Mouse (Mus musculus): Measurements from ENCODE around the gene Sbno2.

Gene Sbno2

DNA sequence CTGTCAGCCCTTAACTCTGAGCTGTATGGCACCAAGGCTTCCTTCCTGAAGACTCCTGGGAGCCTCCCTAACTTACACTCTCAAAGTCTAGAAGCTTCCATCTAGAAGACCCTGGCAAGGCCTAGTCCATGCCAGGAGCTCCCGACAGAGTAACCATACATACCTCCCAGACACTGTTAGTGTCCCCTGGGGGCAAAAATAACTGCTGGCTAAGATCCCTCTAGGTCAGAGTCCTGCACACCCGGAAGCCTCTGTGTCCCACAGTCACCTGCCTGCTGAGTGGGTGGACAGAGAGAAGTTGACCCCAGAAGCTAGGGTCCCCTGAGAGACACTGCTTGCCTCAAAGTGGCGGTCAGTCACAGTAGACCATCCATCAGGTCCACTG lies 33.9 kb downstream of the Sbno2 start:
- ChIA-PET CTCF (interaction anchor here in 2 of 4 experiments (0.6 to 1.0 kb wide), 2 partner anchors 21 to 112 kb away, joined by 3 to 5 read pairs; partner anchors contain the start of gene Wdr18 (in 1 of the 2)), POLR2A (interaction anchor here in 3 of 4 experiments (0.7 to 2.1 kb wide), 19 partner anchors 13 to 214 kb away, joined by 3 to 27 read pairs (median 5); partner anchors contain the start of gene Sbno2 (in 1 of the 3))

DNA sequence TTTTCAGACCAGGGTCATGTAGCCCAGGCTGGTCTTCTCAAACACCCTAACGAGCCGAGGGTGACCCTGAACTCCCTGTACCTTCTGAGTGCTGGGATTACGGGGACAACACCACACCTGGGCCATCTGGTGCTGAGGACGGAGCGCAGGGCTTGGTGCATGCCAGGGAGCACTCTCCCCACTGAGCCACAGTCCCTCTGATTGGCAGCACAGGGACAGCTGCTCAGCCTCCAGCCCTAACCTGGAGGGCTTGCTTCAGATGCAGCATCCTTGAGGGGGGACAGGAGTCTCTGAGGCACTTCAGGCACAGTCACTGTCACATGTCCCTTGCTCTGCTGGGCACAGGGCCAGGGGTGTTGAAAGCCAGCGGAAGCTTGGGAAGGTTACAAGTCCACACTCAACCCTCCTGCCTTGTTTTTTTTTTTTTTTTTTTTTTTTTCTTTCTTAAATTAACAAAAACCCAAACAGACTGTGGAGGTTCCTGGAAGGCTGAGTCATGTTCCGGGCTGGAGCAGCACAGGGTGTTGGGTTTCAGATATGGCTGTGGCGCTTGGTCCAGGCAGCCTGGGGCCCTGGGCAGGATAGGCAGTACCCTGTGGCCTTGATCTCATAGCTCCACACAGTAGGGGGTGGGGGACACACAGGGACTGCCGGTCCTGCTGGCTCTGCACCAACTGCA lies 34.4 kb downstream of the Sbno2 start:
- CTCF ChIA-PET = interaction anchor here in 2 of 4 experiments (0.6 to 1.0 kb wide), 2 partner anchors 22 to 157 kb away, joined by 3 read pairs; no protein-coding TSS in a partner anchor

DNA sequence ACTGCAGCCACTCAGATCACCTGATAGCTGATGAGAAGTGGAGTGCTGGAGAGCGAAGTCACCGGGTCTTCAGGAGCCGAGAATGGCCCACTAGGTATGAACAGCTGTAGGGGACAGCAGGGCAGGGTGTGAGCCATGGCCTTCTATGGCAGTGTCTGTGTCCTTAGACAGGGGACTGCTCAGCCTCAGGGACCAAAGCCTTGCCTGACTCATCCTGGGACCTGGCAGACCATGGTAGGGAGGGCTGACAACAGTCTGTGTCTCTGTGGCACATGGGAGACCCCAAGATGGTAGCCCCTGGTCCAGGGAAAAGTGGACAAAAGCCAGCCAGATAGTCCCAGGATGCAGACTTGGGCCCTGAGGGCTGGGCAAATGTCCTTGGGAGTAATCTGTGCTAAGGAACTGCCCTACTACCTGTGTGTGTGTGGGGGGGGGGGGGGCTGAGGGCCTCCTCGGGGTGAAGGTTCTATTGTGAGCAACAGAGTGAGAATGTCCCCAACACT lies 35.4 kb downstream of the Sbno2 start:
- ChIA-PET POLR2A (interaction anchor here in 2 of 4 experiments (1.7 kb wide), 2 partner anchors 16 to 17 kb away, joined by 4 to 5 read pairs; no protein-coding TSS in a partner anchor), CTCF (no interaction called here)

More for the DNA sequence above, 34.4 kb downstream of the Sbno2 start:
- POLR2A ChIA-PET = interaction anchor here (0.6 to 2.1 kb wide), 22 partner anchors 13 to 419 kb away, joined by 3 to 27 read pairs (median 4); partner anchors contain the start of genes Sbno2 (in 1 of the 4) and Tmem259 (in 1 of the 4)

DNA sequence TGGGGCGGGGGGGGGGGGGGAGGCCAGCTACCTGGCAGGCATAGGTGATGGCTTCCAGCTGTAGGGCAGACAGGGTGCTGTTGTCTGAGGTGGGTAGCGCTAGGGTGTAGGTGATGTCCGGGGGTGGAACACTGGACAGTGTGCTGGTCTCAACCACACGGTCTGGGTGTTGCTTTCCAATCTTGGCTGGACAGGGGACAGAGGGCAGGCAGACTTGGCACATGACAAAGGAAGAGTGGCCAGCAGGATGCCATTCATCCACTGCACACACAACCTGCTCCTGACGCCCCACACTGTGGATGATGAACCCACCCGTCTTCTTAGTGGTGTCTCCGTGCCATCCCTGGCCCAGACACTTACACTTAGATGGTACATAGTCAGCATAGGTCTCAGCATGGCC lies 36.1 kb downstream of the Sbno2 start:
- CTCF ChIA-PET = interaction anchor here in 1 of 4 experiments (0.7 kb wide), 1 partner anchor 93 kb away, joined by 3 read pairs; no protein-coding TSS in a partner anchor
- POLR2A ChIA-PET = interaction anchor here in 3 of 4 experiments (0.7 to 1.7 kb wide), 5 partner anchors 11 to 856 kb away, joined by 3 to 4 read pairs (median 3); no protein-coding TSS in a partner anchor

DNA sequence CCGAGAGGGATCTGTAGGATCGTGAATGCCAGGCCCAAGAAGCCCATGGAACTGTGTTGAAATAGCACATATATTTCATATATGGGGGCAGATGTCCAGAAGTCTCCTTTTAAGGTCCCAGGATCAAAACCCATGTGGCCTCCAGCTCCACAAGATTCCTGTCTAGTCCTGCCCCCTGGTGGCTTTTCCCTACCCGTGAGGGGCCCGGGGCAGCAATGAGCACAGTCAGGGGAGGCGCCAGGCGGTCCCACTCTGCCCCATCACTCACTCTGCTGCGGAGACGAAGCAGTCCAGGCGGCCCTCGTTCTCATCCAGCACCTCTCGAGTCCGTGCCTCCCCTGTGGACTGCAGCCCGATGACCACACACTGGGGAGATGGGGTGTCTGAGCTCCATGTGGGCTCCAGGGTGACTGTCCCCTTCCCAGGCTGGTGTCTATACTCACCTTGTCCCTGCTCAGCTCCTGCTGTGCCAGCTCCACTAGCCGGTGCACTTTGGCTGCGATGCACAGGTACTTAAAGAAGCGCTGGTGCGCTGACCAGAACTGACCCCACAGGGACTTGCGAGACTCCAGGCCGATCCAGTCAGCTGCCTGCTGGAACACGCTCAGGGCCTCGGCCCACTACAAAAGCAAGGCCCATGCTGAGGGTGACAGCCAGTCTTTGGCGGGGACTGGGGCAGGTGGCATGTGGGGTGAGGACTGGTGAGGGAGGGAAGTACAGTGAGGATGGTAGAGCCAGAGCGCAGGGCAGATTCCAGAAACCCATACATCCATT lies 41.3 kb downstream of the Sbno2 start:
- ChIA-PET POLR2A (interaction anchor here in 3 of 4 experiments (0.7 to 17.9 kb wide), 6 partner anchors 7 to 79 kb away, joined by 3 to 849 read pairs (median 4); partner anchors contain the start of genes Gpx4 (in 1 of the 3) and Polr2e (in 1 of the 3)), CTCF (interaction anchor here (0.6 to 3.5 kb wide), 22 partner anchors 10 to 106 kb away, joined by 3 to 13 read pairs (median 3); partner anchors contain the start of gene Tmem259 (in 3 of the 4))

DNA sequence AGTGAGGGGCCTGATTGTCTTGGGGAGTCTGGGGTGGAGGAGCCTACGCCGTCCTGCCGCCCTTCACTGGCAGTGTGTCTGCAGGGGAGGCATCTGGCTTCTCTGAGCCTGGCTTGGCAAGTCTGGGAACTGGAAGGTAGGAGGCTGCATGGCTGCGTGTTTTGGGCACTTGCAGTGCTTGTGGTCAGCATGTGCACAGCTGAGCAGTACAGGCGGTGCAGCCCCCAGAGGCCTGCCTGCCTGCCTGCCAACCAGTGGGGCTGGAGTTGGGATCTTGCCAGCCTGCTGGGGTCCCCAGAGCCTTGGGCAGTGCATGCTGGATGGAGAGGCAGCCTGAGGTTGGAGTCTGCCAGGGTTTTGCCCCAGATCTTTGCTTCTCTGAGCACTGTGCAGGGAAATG lies 42.3 kb downstream of the Sbno2 start:
- CTCF ChIA-PET = interaction anchor here in 3 of 4 experiments (0.6 to 3.5 kb wide), 7 partner anchors 9 to 104 kb away, joined by 3 to 13 read pairs (median 3); partner anchors contain the start of gene Tmem259 (in 1 of the 3)
- POLR2A ChIA-PET = interaction anchor here in 3 of 4 experiments (0.7 to 17.9 kb wide), 4 partner anchors 9 to 66 kb away, joined by 3 to 849 read pairs (median 27); partner anchors contain the start of genes Gpx4 (in 1 of the 3) and Polr2e (in 1 of the 3)

DNA sequence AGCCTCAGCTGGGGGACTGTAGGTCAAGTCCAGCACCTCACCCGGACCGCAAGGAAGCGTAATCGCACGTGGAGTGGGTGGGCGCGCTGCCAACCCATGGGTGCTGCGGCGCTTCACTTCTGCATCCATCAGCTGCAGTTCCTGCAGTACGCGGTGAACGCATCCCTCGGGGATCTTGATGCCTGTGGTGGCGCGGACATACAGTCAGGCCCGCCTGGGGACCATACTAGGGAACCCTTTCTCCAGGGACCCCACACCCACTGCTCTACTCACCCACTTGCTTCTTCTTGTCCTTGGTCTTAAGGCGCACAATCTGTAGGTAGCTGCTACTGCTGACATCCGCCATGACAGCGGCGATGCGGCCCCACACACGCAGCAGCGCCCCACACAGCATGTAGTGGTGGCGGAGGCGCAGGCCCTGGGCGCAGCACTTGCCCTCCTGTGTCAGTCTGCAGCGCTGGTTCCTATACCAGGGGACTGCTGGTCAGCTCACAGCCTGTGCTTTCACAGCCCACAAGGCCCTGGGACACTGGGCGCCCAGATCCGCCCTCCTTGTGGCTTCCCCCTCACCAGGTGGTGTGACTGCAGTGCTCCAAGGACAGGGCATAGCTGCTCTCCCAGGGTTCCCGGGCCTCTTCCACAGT lies 47.6 kb downstream of the Sbno2 start:
- POLR2A ChIA-PET = interaction anchor here (0.6 to 24.5 kb wide), 58 partner anchors 8 to 329 kb away, joined by 3 to 849 read pairs (median 4); partner anchors contain the start of genes Gpx4 (in 3 of the 4), Polr2e (in 3 of the 4), Tmem259 (in 3 of the 4) and Arhgap45 (in 2 of the 4)
- CTCF ChIA-PET = interaction anchor here (0.6 to 2.1 kb wide), 13 partner anchors 17 to 187 kb away, joined by 3 to 5 read pairs (median 3); partner anchors contain the start of genes Stk11 (in 1 of the 4) and Tmem259 (in 1 of the 4)

DNA sequence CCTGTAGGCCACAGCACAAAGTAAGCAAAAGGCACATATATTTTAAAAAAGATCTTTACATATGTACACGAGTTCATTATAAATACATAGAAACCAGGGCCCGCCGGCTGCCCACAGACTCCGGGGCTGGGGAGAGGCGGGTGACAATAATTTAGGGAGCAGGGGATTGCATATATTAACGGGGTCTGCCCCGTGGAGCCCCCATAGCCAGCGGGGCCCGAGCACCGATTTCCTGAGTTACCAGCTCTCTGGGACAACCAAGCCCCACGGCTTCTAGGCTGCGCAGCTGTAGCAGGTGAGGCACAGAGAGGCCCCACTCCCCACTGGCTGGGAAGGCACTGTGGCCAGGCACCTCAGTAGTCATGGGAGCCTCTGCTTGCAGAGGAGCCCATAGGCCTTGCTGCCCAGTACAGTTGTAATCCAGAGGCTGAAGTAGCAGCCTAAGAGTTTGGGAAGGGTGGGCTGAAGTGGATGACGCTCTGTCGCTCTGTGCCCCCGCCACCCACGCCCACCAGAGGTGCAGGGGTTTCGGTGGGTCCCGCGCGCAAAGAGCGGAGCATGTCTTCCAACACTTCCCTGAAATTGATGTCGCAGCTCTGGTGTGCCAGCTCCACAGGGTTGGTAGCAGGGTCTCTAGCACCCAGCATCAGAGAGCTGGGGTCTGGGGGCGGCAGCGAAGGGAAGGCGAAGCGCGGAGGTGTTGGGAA lies 48.2 kb downstream of the Sbno2 start:
- CTCF ChIA-PET = interaction anchor here in 3 of 4 experiments (0.6 to 2.1 kb wide), 9 partner anchors 26 to 188 kb away, joined by 3 to 5 read pairs (median 3); partner anchors contain the start of gene Tmem259 (in 1 of the 3)
- POLR2A ChIA-PET = interaction anchor here (0.6 to 24.5 kb wide), 58 partner anchors 8 to 329 kb away, joined by 3 to 849 read pairs (median 4); partner anchors contain the start of genes Gpx4 (in 3 of the 4), Polr2e (in 3 of the 4), Tmem259 (in 3 of the 4) and Arhgap45 (in 2 of the 4)

DNA sequence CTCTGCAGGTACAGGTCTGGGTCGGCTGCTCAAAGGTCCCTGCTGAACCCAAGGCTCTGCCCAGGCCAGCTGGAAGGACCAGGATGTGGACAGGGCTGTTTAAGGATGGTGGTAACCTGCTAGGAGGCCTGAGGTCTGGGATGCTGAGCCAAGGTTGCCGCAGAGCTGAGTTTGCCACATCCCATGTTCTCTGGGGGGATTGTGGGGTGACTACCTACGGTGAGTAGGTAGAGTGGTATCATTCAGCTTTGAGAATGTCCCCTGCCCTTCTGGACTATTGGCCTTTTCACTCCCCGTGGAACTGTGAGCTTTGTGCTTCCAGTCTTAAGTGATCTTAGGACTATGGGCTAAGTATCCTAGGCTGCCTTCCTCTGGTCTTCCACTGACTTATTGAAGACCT lies 48.9 kb downstream of the Sbno2 start:
- ChIA-PET POLR2A (interaction anchor here (0.5 to 24.5 kb wide), 35 partner anchors 8 to 273 kb away, joined by 3 to 849 read pairs (median 5); partner anchors contain the start of genes Gpx4 (in 3 of the 4), Polr2e (in 3 of the 4), Cnn2 (in 2 of the 4) and Tmem259 (in 2 of the 4)), CTCF (interaction anchor here in 2 of 4 experiments (0.6 kb wide), 2 partner anchors 188 to 1990 kb away, joined by 3 read pairs; no protein-coding TSS in a partner anchor)

DNA sequence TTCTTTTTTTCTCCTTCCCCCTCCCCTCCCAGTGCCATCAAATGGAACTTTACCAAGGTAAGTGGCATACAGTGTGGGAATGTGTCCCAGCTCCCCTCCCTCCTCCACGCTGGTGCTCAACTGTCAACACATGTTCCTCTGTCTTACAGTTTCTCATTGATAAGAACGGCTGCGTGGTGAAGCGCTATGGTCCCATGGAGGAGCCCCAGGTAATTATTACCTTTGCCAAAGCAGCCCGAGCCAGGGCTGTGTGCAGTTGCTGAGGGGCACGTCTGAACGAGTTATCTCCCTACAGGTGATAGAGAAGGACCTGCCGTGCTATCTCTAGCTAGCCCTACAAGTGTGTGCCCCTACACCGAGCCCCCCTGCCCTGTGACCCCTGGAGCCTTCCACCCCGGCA lies 49.5 kb downstream of the Sbno2 start:
- CTCF ChIA-PET = interaction anchor here in 3 of 4 experiments (0.6 to 1.1 kb wide), 3 partner anchors 64 to 1991 kb away, joined by 3 read pairs; no protein-coding TSS in a partner anchor
- POLR2A ChIA-PET = interaction anchor here (0.5 to 24.5 kb wide), 37 partner anchors 10 to 283 kb away, joined by 3 to 849 read pairs (median 4); partner anchors contain the start of genes Gpx4 (in 3 of the 4), Polr2e (in 3 of the 4), Arhgap45 (in 1 of the 4) and Cnn2 (in 1 of the 4)

DNA sequence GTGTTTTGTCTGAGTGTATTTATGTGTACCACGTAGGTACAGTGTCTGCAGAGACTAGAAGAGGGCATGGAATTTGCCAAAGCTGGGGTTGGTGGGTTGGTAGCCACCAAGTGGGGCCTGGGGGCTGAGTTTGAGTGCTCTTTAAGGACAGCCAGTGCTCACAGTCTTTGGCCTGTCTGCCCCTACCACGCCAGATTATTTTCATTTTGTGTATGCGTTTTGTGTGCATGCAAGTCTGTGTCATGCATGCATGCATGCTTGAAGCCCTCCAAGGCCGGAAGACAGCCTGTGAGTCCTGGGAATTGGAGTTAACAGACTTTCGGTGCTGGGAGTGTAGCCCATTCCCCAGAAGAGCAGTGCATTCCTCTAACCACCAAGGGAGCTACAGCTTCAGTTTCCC lies 50.0 kb downstream of the Sbno2 start:
- CTCF ChIA-PET = interaction anchor here in 3 of 4 experiments (0.6 to 2.2 kb wide), 3 partner anchors 8 to 464 kb away, joined by 3 to 8 read pairs (median 5); no protein-coding TSS in a partner anchor

DNA sequence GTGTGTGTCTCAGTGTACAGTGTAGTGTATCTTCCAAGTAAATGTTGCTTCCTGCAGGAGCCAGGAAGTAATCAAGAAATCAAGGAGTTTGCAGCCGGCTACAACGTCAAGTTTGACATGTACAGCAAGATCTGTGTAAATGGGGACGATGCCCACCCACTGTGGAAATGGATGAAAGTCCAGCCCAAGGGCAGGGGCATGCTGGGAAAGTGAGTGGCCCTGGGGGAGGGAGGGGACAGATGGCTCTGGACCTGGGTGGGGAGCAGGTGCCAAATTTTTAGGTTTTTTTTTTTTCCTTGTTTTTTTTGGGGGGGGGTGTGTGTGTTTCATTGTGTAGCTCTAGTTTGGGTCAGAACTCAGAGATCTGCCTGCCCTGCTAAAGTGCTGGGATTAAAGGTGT lies 50.5 kb downstream of the Sbno2 start:
- ChIA-PET POLR2A (interaction anchor here (0.6 to 29.7 kb wide), 29 partner anchors 4 to 381 kb away, joined by 3 to 849 read pairs (median 5); partner anchors contain the start of genes Gpx4 (in 3 of the 4), Polr2e (in 3 of the 4), Arhgap45 (in 1 of the 4) and Cnn2 (in 1 of the 4)), CTCF (interaction anchor here in 3 of 4 experiments (0.6 to 2.2 kb wide), 4 partner anchors 9 to 464 kb away, joined by 3 to 8 read pairs (median 4); no protein-coding TSS in a partner anchor)

More for the DNA sequence above, 50.0 kb downstream of the Sbno2 start:
- POLR2A ChIA-PET = interaction anchor here (0.5 to 24.5 kb wide), 34 partner anchors 10 to 381 kb away, joined by 3 to 849 read pairs (median 4); partner anchors contain the start of genes Gpx4 (in 3 of the 4), Polr2e (in 3 of the 4), Arhgap45 (in 1 of the 4) and Cnn2 (in 1 of the 4)

DNA sequence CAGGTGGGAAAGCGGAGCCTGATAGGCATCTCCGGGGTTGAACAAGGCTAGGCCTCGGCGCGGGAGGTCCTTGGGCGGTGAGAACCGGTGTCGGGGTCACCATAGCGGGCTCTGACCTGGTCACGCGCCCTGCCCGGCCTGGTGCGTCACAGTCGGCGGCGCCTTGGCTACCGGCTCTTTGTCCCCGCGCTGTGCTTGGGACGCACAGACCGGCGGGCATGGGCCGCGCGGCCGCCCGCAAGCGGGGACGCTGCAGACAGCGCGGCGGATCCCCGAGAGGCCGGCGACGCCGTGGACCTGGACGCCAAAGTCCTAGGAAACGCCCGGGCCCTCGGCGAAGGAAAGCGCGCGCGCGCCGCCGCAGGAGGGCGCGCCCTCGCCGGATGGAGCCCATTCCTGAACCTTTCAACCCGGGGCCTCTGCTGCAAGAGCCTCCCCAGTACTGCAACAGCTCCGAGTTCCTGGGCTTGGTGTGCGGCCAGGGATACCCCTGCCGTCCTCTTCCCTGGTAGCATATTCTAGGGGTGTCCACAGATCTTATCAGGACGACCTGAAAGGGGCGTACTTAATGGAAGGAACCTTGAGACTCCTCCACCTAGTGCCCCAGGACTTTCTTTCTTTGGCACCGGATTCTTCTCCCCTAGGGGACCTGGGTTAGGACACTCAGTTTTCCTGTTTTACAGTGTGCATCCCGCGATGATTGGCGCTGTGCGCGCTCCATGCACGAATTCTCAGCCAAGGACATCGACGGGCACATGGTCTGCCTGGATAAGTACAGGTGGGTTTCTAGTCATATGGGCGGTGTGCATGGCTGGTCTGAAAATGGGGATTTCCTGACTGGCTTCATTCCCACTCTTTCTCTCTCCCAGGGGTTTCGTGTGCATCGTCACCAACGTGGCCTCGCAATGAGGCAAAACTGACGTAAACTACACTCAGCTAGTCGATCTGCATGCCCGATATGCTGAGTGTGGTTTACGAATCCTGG lies 51.2 kb downstream of the Sbno2 start:
- ChIA-PET CTCF (interaction anchor here in 3 of 4 experiments (0.5 to 2.2 kb wide), 14 partner anchors 8 to 907 kb away, joined by 3 to 11 read pairs (median 4); partner anchors contain the start of genes Tmem259 (in 1 of the 3) and Wdr18 (in 1 of the 3)), POLR2A (interaction anchor here (0.6 to 29.7 kb wide), 102 partner anchors 5 to 875 kb away, joined by 3 to 849 read pairs (median 4); partner anchors contain the start of genes Cnn2 (in 3 of the 4), Gpx4 (in 3 of the 4), Polr2e (in 3 of the 4) and Tmem259 (in 3 of the 4))

DNA sequence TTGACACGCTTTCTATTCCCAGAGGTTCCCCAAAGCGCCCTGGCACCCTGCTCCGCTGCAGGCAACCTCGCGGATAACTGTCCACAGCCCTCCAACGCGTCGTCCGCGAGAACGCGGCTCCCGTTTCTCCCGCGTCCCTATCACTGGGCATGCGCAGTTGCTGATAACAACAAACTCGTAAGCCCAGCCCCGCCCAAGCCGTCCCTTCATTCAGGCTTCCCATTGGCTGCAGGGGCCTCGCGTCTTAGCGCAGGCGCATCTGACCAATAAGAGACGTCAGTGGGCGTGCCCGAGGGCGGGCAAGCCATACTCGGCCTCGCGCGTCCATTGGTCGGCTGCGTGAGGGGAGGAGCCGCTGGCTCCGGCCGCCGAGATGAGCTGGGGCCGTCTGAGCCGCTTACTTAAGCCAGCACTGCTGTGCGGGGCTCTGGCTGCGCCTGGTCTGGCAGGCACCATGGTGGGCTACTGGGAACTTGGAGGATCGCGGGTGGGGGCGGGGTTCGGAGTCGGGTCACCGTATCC lies 52.1 kb downstream of the Sbno2 start:
- CTCF ChIA-PET = interaction anchor here (0.6 to 2.2 kb wide), 14 partner anchors 8 to 321 kb away, joined by 3 to 11 read pairs (median 4); partner anchors contain the start of genes Tmem259 (in 1 of the 4) and Wdr18 (in 1 of the 4)
- POLR2A ChIA-PET = interaction anchor here (0.6 to 29.7 kb wide), 104 partner anchors 6 to 1657 kb away, joined by 3 to 849 read pairs (median 4); partner anchors contain the start of genes Cnn2 (in 3 of the 4), Gpx4 (in 3 of the 4), Polr2e (in 3 of the 4) and Ptbp1 (in 3 of the 4)
